Mouse (Mus musculus) heart, adult 2 months (tissue): Measurements from ENCODE around the gene Dnajc3.

Experiments
- CTCF ChIP-seq: fragments of 200-600 bp; IDR thresholded peaks from 2 replicates; pipeline ENCODE4 v1.8.1; 2022; ENCODE audit warnings: antibody characterized with exemption, mild to moderate bottlenecking, moderate library complexity
- POLR2A ChIP-seq: fragments of 200-500 bp; IDR thresholded peaks from 2 replicates; pipeline ENCODE4 v1.6.1; 2011; ENCODE audit warnings: mild to moderate bottlenecking, low read depth, low read length, control low read depth; ENCODE audit not compliant: insufficient read depth

DNA sequence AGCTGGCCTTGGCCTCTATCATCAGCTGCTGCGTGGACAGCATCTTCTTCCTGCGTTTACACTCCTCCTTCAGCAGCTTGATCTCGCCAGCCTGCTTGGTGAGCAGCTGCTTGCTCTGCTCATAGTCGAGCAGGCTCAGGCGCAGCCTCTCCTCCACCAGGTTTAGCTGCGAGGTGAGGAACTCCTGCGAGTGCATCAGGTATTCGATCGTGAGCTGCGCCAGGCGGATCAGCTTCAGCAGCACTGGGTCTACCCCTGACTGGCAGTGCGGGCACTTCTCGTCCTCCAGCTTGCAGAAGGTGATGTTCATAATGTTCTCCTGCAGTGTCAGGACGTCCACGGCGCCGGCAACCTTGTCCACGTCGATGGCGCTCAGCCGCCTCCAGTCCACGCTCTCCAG lies 15.5 kb upstream of the Dnajc3 start:
- no peak for TF ChIP-seq CTCF
- TF ChIP-seq POLR2A = no peak
